Mouse (Mus musculus) cerebellum, postnatal 4 days (tissue): ENCODE results near the gene Slc35d1.
"Not testable (repeated sequence)": the region's sequence is repeated elsewhere in the genome, so short reads cannot be mapped to it uniquely, and the experiment has no call there.

Experiments used
- DNase-seq, 2 experiments: peaks; one replicate each; pipeline ENCODE4 v3.0.0; 2022; ENCODE audit warnings: low spot score in 2 of 2, mixed read lengths in 1 of 2

Gene Slc35d1

DNA sequence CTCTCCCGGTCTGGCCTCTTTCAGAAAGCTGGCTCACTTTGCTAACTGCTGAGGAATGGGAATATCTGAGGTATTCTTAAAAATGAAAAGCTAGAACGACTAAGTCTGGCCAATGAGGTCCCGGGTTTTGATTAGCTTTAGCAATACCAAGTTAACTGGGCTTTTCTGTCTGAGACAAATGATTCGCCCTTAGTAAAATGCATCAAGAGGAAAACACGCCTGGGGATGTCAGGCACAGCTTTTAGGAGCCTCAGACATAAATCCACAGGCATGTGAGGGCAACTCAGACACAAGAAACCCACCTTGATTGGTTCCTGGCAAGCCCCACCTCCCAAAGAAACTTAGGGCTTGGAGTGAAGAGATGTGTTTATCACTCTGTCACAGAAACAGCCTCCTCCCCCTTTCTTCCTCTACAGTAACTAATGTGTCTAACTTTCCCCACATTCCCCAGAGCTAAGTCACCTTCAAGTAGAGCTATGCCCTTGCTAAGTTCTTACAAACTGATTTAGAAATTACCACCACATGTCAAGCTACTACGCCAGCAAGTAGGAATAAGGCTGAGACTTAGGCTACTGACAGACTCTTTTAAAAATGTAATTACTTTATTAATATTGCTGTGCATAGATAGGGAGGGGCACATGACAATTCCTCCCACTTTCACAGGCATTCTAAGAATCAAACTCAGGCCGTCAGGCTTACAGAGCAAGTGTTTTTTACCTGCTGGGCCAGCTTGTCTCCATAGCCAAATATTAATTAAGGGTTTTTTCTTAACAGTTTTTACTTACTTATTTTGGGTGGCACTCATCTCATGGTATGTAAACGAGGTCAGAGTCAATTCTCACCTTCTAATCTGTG, 26.0 kb downstream of the Slc35d1 start:
- no peak for DNase-seq

DNA sequence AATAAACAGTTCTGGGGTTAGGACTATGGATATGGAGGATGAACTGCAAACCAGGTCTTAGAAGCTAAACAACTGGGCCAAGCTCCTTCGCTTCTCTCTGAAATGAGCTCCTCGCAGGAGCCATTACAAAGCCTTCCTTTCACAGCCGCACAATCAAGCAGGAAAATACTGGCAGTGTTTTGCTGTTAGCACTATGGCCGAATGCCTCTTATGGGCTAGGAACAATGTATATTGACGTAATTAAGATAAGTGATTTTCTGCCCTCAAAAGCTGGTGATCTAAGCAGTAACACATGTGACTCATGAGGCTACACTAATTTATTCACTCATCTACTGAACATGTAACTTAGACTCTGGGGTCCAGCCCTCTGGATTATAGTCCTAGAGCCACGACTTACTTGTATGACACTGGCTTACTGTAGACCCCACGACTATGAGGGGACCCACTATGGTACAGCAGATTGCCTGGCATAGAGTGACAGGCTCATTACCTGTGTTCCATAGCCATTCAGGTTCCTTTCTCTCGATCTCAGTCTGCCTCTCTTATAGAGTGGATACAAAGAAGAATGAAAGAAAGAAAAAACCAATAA, 34.6 kb downstream of the Slc35d1 start:
- no peak for DNase-seq

DNA sequence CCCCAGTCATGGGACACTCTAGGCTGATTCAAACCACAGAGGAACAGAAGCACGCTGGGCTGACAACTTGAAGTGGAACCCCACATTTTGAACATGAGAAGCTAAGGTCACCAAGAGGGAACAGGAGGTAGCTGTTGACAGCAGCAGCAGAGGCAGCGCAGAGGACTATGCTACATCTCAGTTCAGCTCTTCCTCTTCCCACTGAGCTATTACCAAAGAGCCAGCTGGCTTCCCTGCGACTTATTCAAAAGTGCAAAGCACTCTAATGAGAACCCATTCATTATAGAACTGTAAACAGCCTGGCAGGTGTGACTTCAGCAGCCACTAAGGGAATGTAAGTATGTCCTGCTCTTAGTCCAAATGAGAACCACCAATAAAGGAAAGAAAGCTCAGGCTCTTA, 35.4 kb downstream of the Slc35d1 start:
- no peak for DNase-seq

DNA sequence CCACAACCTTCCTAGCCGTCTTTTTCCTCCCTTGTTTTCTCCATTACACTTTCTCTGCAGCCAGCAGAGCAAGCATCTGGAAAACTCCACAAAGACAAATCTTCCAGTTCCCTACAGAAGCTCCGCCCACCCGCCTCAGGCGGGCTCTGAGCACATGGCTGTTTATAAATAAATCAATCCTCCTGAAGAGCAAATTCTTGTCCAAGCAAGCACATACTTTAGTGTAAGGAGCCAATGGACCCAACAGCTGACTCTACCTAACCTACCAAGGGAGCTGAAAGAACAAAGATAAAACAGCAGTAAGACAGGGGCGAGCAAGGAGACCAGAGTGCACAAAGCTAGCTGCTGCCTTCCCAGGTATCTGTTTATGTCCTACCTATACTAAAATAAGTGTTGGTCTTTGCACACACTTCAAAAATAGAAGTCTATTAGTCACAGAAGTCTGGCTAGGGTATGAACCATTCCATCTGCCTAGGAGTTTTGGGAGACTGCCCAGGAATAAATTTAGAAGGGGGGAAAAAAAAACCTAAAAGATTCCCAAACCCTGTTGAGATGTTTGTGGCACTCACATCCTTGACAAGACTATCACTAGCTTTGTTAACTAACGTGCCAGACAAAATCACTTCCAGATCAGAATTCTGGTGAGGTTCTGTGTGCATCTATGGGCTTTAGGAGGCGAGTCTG, 36.2 kb downstream of the Slc35d1 start:
- DNase-seq: no peak

DNA sequence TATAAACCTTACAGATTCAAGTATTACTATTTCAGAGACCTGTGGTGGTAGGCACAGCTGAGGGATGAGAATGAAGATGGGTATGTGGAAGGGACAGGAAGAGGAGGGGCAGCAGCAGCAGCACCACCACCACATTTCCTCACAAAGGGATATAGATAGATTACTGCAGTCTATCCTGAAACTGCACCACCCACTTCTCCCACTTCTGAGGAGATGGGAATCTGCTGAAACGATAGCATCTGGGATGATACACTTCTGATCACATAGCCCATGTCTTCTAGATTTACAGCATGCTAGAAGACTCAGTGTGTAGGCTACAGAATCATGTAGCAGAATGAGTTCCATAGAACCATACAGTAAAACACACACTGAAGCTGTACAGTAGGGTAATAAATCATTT, 37.3 kb downstream of the Slc35d1 start:
- no peak for DNase-seq

DNA sequence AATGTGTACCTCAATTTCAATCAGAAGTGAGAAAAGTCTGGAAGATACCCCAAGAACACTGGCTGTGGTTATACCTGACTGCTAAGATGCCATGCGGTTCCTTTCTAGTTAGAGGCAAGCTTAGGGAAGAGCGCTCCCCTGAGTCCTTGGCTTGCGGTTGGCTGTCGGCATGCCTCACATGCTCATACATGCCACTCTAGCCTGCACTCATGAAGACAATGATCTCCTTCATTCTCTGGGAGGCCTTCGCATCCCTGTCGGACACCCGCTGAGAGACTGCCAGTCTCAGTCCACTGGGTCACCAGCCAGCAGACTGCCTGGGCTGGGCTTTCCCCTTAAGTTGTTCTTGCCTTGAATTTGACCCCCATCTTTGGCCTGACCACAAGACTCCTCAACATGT, 41.0 kb downstream of the Slc35d1 start:
- DNase-seq: no peak

DNA sequence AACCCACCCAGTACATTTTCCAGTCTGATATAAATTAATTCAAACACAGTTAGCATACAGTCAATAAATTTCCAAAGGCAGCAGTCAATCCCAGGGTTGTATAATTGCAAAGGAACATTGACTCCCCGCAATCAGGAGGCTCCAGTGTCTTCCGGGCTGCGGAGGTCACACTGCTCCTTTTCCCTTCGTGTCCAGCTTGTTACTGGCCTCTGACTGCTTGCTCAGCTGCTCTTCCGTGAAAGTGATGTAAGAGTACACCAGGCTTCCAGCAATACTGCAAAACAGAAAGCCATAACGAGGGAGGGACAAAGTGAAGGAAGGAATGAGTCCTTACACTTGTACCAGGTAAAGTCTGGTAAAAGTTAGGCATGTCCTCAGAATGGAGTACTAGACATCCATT, 41.5 kb downstream of the Slc35d1 start:
- DNase-seq: no peak

DNA sequence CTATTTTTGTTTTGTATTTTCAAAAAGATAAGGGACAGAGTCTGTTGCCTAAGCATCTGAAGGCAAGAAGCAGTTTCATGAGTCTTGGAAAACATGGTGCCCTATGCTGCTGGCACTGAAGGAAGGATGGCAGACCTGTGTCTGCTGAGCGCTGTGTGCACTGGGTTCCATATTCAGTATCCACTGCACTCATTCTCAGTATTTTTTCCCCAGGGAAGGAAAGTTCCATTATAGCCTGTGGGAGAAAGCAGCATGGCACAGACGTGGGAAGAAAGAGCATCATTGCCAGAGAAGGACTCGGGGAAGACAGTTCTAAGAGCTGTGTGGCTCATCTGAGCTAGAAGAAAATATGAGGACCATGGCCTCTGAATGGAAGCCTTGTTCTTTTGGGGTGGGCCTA, 43.7 kb downstream of the Slc35d1 start:
- DNase-seq: no peak

DNA sequence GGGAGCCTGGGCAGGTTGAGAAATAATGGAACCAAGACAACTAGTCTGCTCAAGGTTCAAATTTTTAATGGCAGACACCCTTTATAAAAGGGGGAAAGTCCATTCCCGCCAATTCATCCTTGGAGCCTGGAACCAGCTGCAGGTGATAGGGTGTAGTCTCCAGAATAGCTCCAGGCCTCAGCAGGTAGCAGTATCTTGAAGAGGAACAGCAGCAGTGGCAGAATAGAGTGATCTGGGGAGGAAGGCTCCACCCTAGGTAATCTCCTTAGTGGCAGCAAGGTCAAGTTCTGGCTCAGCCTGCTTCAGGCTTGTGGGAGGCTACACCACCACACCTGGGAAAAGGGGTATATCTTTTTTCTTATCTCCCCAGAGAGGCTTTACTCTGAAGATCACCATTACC, 48.8 kb downstream of the Slc35d1 start:
- not testable (repeated sequence) for DNase-seq

DNA sequence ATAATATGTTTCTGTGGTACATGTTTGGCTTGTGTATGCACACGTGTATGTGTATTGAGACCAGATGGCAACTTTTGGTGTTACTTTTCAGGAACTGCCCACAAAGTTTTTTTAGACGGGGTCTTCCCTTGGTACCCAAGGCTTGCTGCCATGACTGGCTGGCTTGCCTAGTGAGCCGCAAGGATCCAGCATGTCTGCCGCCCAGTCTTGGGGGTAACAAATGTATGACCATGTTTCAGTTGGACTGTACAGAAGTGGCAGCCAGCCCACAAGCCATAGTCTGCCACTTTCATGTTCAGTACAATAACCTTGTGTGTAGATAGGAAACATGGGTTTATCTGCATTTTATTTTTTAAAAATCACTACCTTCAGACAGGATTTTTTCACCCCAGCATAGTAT, 56.2 kb downstream of the Slc35d1 start:
- no peak for DNase-seq

DNA sequence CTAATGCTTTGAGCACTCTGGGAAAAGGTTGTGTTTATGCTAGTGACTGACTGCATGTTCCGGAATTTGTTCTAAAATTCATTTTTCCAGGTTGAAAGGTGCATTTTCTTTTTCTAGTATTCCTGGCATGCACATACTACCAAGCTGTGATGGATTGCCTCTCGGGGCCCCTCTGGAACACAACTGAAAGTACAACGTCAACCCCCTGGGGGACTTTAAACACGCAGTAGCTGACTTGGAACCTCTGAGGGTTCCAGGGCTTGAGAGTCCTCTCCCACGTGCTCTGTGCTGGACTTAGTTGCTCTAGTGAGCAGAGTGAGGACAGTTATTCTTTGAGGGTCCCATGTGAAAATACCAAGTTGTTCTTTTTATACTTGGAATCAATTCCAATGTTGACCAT, 63.0 kb downstream of the Slc35d1 start:
- no peak for DNase-seq

DNA sequence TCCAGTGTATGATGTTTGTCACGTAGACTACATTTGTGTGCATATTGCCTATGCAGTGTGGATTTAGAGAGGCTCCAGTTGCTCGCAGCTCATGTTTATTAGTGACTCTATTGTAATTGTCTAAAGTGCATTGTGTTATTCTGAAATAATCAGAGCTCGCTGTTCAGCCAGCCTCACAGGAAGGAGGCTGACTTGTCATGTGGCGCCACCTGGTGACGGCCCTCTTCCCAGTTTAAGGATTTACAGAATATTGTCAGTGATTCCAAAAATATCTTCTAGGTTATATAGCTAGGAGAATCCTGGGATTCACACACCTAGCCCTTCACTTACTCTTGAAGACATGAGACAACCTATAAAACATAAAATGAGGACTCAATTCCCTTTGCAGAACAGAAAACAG, 68.6 kb downstream of the Slc35d1 start:
- peak; percentile 55 to 78 for DNase-seq

DNA sequence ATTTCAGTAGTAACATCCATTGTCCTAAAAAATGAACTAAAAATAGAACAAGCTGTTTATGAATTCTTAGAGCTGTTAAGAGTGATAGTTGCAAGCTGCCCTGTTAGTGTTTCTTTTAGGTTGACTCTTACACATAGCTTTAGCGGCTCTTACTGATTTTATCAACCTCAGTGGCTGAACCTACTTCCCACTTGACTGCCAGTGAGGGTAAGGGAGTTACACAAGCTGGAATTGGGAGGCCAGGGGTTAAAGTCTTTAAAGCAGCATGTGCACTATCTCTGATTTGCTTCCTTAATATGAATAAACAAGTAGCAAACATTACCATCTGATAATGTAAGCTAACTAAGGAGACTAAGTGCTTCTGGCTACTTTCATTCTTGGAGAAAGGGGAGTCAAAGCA, 78.0 kb downstream of the Slc35d1 start:
- DNase-seq: no peak

DNA sequence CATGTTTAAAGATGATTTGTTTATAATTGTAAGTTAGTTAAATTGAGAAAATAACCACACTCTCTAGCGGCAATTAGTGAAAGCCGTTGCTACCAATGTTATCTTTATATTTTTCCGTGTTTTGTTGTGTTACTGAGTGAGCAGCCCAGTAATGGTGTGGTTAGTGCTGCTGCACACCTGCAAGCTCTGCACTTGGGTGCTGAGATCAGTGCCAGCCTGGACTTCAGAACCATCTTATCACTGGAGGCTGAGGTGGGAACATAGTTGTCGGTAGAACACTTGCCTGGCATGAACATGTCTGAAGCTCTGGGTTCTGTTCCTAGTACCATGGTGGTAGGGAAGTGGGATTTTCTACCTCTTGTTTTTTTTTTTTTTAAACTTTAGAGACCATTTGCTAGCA, 88.4 kb downstream of the Slc35d1 start:
- no peak for DNase-seq

DNA sequence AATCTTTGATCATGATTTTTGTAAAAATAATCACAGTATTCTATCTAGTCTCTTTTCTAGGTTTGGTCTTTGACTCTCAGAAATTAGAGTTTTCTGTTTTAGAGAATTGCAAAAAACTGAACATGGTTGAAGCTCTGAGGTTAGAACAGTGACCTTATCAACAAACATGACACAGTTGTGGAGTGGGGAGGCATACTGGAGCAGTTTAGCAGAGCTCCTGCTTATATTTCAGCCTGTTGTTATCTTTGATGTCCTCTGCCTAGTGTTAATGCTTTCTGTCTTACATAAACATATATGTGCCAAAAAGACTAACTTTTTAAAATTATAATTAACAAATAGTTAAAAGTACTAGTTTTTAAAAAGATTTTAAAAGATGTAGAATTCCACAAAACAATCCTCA, 91.4 kb downstream of the Slc35d1 start:
- DNase-seq: no peak

DNA sequence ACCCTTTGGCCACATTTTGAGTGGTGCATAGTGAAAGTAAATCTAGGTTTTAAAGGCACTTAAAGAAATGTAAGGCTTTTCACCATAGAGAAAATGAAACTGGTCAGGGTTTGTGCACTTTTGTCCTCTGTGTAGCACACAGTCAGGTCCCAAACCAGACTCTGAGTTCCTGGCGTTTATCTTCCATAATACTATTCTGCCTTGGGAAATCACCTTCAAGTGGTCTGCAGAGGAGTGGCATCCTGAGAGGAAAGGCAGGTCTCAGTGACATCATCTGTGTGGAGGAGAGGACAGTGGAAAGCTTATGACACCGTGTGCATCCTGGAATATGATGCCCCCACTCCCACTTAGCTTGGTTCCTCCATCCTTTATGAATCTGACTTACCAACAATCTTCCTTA, 91.9 kb downstream of the Slc35d1 start:
- DNase-seq: no peak

DNA sequence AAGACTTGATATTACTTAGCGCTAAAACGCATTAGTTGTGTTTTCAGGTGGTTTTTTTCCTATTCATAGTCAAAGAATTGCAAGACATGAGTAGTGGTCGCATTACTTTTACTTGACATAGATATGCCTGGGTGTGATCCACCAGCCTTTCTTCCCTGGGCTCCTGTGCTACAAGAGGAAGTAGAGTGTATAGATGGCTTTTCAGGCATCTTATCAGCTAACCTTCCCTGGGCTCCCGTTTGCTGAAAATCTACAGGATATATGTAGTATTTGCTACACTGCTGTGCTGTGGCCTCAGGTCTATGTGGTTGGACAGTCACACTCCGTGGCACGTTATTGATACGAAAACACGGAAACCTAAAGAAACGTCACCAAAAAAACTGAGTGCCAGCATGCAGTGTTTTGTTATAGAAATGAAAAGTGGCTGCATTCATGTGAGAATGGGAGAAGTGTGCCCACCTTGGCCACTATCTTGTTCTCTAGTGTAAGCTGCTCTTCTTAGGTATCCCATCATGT, 94.0 kb downstream of the Slc35d1 start:
- no peak for DNase-seq
